Mouse (Mus musculus) kidney, adult 2 months (tissue): Measurements from ENCODE around the gene Bloc1s3.

Experiments
- CTCF ChIP-seq: fragments of 200-500 bp; conservative IDR thresholded peaks from 2 replicates; pipeline ENCODE4 v1.5.1; 2011; ENCODE audit warnings: low read depth, mild to moderate bottlenecking, control low read depth, low read length, moderate library complexity, mixed read lengths; ENCODE audit not compliant: insufficient read depth, insufficient read length
- POLR2A ChIP-seq: fragments of 200-500 bp; IDR thresholded peaks from one replicate; pipeline ENCODE4 v1.6.1; 2011; ENCODE audit warnings: low read depth, low read length, control low read depth

DNA sequence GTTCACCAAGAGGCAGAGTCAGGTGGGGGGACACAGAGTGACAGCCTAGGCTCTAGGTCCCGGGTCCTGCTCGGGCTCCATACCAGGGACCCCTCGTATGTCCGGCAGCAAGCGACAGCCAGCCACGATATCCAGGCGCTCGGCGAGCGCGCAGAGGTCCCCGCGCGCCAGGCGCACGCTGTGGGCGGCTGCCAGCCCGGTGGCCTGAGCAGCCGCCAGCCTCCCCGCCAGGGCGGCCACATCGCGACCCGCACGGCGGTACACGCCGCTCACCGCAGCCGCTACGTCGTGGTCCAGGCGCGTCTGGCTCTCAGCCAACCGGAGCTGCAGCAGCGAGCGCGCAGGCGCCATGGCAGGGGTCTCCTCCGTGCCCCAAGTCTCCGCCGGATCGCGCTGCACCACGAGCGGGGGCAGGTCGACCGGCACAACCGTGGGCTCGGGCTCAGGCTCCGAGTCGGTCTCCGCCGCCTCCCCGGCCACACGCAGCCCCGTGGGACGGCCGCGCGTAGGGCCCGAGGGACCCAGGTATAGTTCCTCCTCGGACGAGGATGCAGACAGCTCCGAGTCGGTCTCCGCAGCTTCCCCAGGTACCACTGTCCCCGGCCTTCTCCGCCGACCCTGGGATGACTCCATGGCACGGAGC lies 1.1 kb downstream of the Bloc1s3 start:
- no peak for TF ChIP-seq POLR2A
- TF ChIP-seq CTCF: no peak
